Mouse (Mus musculus) cortical plate, adult 2 months (tissue): ENCODE results near the gene Slc39a3. TPM values are rescaled to one million over a fixed set of nuclear protein-coding genes. Genes with fewer than 3 reads are reported as not detected.
A peak's percentile ranks its signal among the peaks of the same experiment; 100 is the strongest.

Source experiments
- H3K27ac ChIP-seq: fragments of 200-500 bp; 2 replicates; pipeline ENCODE4 v1.5.1; 2012; ENCODE audit warnings: low read length, control low read depth, inconsistent platforms; ENCODE audit not compliant: insufficient read depth
- H3K4me1 ChIP-seq: fragments of 200-500 bp; 2 replicates; pipeline ENCODE4 v1.6.1; 2011; ENCODE audit warnings: low read length; ENCODE audit not compliant: control insufficient read depth, insufficient read depth
- H3K4me3 ChIP-seq: fragments of 200-500 bp; 2 replicates; pipeline ENCODE4 v1.5.1; 2011; ENCODE audit warnings: mild to moderate bottlenecking, low read length, control low read depth; ENCODE audit not compliant: insufficient read depth
- CTCF ChIP-seq: fragments of 200-500 bp; IDR thresholded peaks from 2 replicates; pipeline ENCODE4 v1.5.1; 2011; ENCODE audit warnings: mild to moderate bottlenecking, control low read depth, low read length; ENCODE audit not compliant: insufficient read depth; ENCODE audit errors: extremely low read depth
- POLR2A ChIP-seq: fragments of 200-500 bp; IDR thresholded peaks from 2 replicates; pipeline ENCODE4 v1.6.1; 2011; ENCODE audit warnings: mild to moderate bottlenecking, low read length, control low read depth; ENCODE audit not compliant: insufficient read depth; ENCODE audit errors: extremely low read depth
- polyA plus RNA-seq: library from polyadenylated mRNA; depleted of rRNA; stranded (reverse); fragments of >200 nt; gene quantifications from 2 replicates; pipeline ENCODE4 v1.2.3, GENCODE M21; 2012

The Slc39a3 gene
- polyA plus RNA-seq, 1 experiment, result 72.8 TPM

- H3K4me1 ChIP-seq, result peaks cover 6% of the 10 kb centered on the region
- peak overlapping the region; percentile 71 for H3K4me3 ChIP-seq
- TF ChIP-seq POLR2A (no peak), CTCF (no peak)
- peak overlapping the region; percentile 78; the same call in 1 of the 2 replicates for H3K27ac ChIP-seq
These were observed 12.8 kb downstream of the Slc39a3 start for GRCm38 (mm10) chr10:81024346-81024937.

- TF ChIP-seq POLR2A (no peak), CTCF (peak; percentile 20; the same call in 1 of the 2 replicates)
These were observed 14.5 kb downstream of the Slc39a3 start for GRCm38 (mm10) chr10:81022744-81023143.

GRCm38 (mm10) chr10:81021547-81022110 lies 15.6 kb downstream of the Slc39a3 start:
- Histone ChIP-seq H3K4me3 (peak overlapping the region; percentile 14; the same call in 1 of the 2 replicates), H3K4me1 (peaks cover 3% of the 10 kb centered on the region; the same call in 1 of the 2 replicates), H3K27ac (0 out of 2 replicates have a peak overlapping the region, but pooled peaks have one; percentile 36)
- TF ChIP-seq POLR2A (peak; percentile 42; the same call in 1 of the 2 replicates), CTCF (no peak)

More at GRCm38 (mm10) chr10:81022744-81023143, 14.5 kb downstream of the Slc39a3 start:
- Histone ChIP-seq H3K27ac (no peak overlapping the region), H3K4me1 (peaks cover 6% of the 10 kb centered on the region), H3K4me3 (no peak overlapping the region)

- TF ChIP-seq POLR2A, result no peak
- no peak for TF ChIP-seq CTCF
- Histone ChIP-seq H3K4me1 (peaks cover 3% of the 10 kb centered on the region), H3K27ac (peak overlapping the region; percentile 17; the same call in 1 of the 2 replicates), H3K4me3 (no peak overlapping the region)
These were observed 17.0 kb downstream of the Slc39a3 start for GRCm38 (mm10) chr10:81020207-81020606.

- Histone ChIP-seq H3K27ac (0 out of 2 replicates have a peak overlapping the region, but pooled peaks have one; percentile 17), H3K4me1 (peaks cover 3% of the 10 kb centered on the region), H3K4me3 (no peak overlapping the region)
- TF ChIP-seq POLR2A, result no peak
These were observed 17.5 kb downstream of the Slc39a3 start for GRCm38 (mm10) chr10:81019687-81020086.

- Histone ChIP-seq H3K4me1 (peaks cover 3% of the 10 kb centered on the region), H3K27ac (no peak overlapping the region), H3K4me3 (no peak overlapping the region)
- TF ChIP-seq POLR2A (no peak), CTCF (no peak)
These were observed 18.9 kb downstream of the Slc39a3 start for GRCm38 (mm10) chr10:81018326-81018725.

GRCm38 (mm10) chr10:81016645-81017044 lies 20.6 kb downstream of the Slc39a3 start:
- no peaks in the 10 kb centered on the region; the same call in 1 of the 2 replicates for H3K4me1 ChIP-seq
- H3K4me3 ChIP-seq, result no peak overlapping the region
- TF ChIP-seq POLR2A (no peak), CTCF (peak; percentile 67)
- H3K27ac ChIP-seq, result no peak overlapping the region

GRCm38 (mm10) chr10:81015666-81016065 lies 21.6 kb downstream of the Slc39a3 start:
- no peak for TF ChIP-seq CTCF
- no peak for TF ChIP-seq POLR2A
- Histone ChIP-seq H3K4me1 (no peaks in the 10 kb centered on the region; the same call in none of the 2 replicates), H3K27ac (no peak overlapping the region), H3K4me3 (no peak overlapping the region)

GRCm38 (mm10) chr10:81014393-81015384 lies 22.5 kb downstream of the Slc39a3 start, which contains the start of gene Gng7:
TSS of gene Gng7 (minus strand) at chr10:81014945.
- TF ChIP-seq POLR2A (peak; percentile 80), CTCF (no peak)
- H3K4me1 ChIP-seq, result peaks cover 3% of the 10 kb centered on the region
- H3K4me3 ChIP-seq, result peak within 1 kb of the TSS; percentile 49
- no peak within 1 kb of the TSS for H3K27ac ChIP-seq

- Histone ChIP-seq H3K4me1 (peaks cover 4% of the 10 kb centered on the region), H3K27ac (peak overlapping the region; percentile 26; the same call in 1 of the 2 replicates), H3K4me3 (no peak overlapping the region)
- TF ChIP-seq POLR2A, result no peak
- TF ChIP-seq CTCF, result no peak
These were observed 26.4 kb downstream of the Slc39a3 start for GRCm38 (mm10) chr10:81010851-81011250.
